Mouse (Mus musculus): Measurements from ENCODE around the gene Rnf168. TPM values are rescaled to one million over a fixed set of nuclear protein-coding genes. Genes with fewer than 3 reads are reported as not detected.
A peak's percentile ranks its signal among the peaks of the same experiment; 100 is the strongest.

The Rnf168 gene
- polyA plus RNA-seq, 1 experiment from 2014 or later = 31.5 TPM

MicroRNAs within 50 kb of the gene (microRNA counts, 519-probe panel; counts per million panel counts)
- 2,448 counts per million, percentile 40 among the panel's probes with 10 or more counts for microRNA mmu-miR-1946a

Small RNA genes lying within 50 kb of the gene (microRNA-seq; reads per million reads assigned to microRNA genes)
- not detected for gene Mir1946a

Other genes starting within 250 kb of the Rnf168 start
- 37.5 and 39.0 TPM in 2 replicates for gene Pak2, start 198.1 kb upstream of the Rnf168 start, polyA plus RNA-seq (2015; fragmentation: Nextera tagmentation; extraction: Ambion mirVana)
- 127 and 131 TPM in 2 replicates for gene Pigx, start 177.7 kb upstream of the Rnf168 start, polyA plus RNA-seq (2015; fragmentation: Nextera tagmentation; extraction: Ambion mirVana)
- gene Cep19, start 177.7 kb upstream of the Rnf168 start, polyA plus RNA-seq (2015; fragmentation: Nextera tagmentation; extraction: Ambion mirVana) = 38.3 and 39.8 TPM in 2 replicates
- gene Nrros, start 111.9 kb upstream of the Rnf168 start, polyA plus RNA-seq (2015; fragmentation: Nextera tagmentation; extraction: Ambion mirVana) = 17.7 and 17.8 TPM in 2 replicates
- gene Bex6, start 97.6 kb upstream of the Rnf168 start, polyA plus RNA-seq (2015; fragmentation: Nextera tagmentation; extraction: Ambion mirVana) = not detected in 2 replicates
- gene Fbxo45, start 30.3 kb upstream of the Rnf168 start, polyA plus RNA-seq (2015; fragmentation: Nextera tagmentation; extraction: Ambion mirVana) = 10.4 and 11.2 TPM in 2 replicates
- 19.3 and 19.5 TPM in 2 replicates for gene Wdr53, start 30.2 kb upstream of the Rnf168 start, polyA plus RNA-seq (2015; fragmentation: Nextera tagmentation; extraction: Ambion mirVana)
- gene Smco1, start 6.0 kb upstream of the Rnf168 start, polyA plus RNA-seq (2015; fragmentation: Nextera tagmentation; extraction: Ambion mirVana) = not detected in 2 replicates
- gene Ubxn7, start 54.8 kb downstream of the Rnf168 start, polyA plus RNA-seq (2015; fragmentation: Nextera tagmentation; extraction: Ambion mirVana) = 25.4 and 27.3 TPM in 2 replicates
- gene Tm4sf19, start 123.0 kb downstream of the Rnf168 start, polyA plus RNA-seq (2015; fragmentation: Nextera tagmentation; extraction: Ambion mirVana) = 0.55 TPM in 1 of 2 replicates, not detected in the other
- 32.0 and 33.6 TPM in 2 replicates for gene Tctex1d2, start 142.2 kb downstream of the Rnf168 start, polyA plus RNA-seq (2015; fragmentation: Nextera tagmentation; extraction: Ambion mirVana)
- 35.8 and 41.3 TPM in 2 replicates for gene Pcyt1a, start 153.5 kb downstream of the Rnf168 start, polyA plus RNA-seq (2015; fragmentation: Nextera tagmentation; extraction: Ambion mirVana)
- 2.1 and 2.2 TPM in 2 replicates for gene Slc51a, start 210.4 kb downstream of the Rnf168 start, polyA plus RNA-seq (2015; fragmentation: Nextera tagmentation; extraction: Ambion mirVana)
- not detected in 2 replicates for gene Zdhhc19, start 218.8 kb downstream of the Rnf168 start, polyA plus RNA-seq (2015; fragmentation: Nextera tagmentation; extraction: Ambion mirVana)